Mouse (Mus musculus) brain, embryonic 18.5 days (tissue): ENCODE data around the gene Chmp2b.

Experiments
- DNase-seq: peaks from one replicate; pipeline ENCODE4 v3.0.0-alpha.2; 2012; ENCODE audit warnings: low read depth, low spot score

Chmp2b gene

GRCm38 (mm10) chr16:65526695-65527094, 35.8 kb downstream of the Chmp2b start:
- no peak for DNase-seq

DNA sequence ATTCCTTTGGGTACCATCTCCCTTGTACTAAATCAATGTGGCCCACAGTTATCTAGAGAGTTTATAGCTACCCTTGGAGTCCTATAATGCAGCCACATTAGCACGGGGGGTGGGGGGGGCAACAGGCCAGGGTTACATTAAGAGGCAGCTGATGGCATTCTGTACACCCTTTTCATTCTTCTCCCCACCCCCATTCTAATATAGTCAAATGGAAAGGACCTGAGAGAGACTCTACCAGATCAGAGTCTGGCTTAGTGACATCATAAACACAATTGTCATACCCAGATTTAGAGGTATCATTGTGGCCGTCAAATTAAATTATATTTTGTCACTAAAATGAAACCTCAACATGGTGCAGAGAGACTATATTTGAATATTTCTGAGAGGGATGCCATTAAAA, 36.5 kb downstream of the Chmp2b start:
- DNase-seq = no peak

GRCm38 (mm10) chr16:65520211-65520610, 42.3 kb downstream of the Chmp2b start, which contains the start of gene Pou1f1:
Gene Pou1f1 (plus strand): TSS chr16:65520511.
- DNase-seq = no peak

- no peak for DNase-seq
Observed at GRCm38 (mm10) chr16:65514223-65514622, 48.3 kb downstream of the Chmp2b start.

GRCm38 (mm10) chr16:65497049-65497448, 65.5 kb downstream of the Chmp2b start:
- DNase-seq = peak; percentile 20

GRCm38 (mm10) chr16:65496030-65496429, 66.5 kb downstream of the Chmp2b start:
- no peak for DNase-seq
